Mouse (Mus musculus): ENCODE measurements at regions not wholly inside any gene's neighbourhood (a gene's known extent, or its start where the extent isn't known, plus 50 kb on each side); places are given as distances from the start of the nearest gene placed in this dataset.

- DNase-seq (ENCODE audit: low read depth, low spot score): no peak
Observed at GRCm38 (mm10) chr13:59874137-59874931, 51.4 kb upstream of the Tut7 start.
